21 mouse cellular contexts compared by ENCODE assay signal in the genomic region with DNA sequence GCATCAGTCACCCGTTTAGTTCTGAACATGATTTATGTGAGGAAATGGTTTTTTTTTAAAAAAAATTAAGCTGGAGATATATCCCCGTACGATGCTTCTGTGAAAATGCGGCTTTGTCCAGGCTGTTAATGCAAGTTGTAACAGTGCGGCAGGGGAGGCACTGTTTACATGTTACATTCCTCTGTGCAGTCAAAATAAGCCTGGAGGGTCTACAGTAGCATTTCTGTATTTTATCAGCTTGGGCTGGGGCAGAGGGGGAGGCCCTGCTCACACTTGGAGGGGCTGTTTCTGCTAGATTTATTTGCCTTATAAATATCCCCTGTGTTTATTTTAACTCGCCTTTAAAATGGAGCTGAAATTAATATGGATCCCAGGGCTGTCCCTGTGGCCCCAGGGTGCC. TPM values are rescaled to one million over a fixed set of nuclear protein-coding genes. Genes with fewer than 3 reads are reported as not detected.
A peak's percentile ranks its signal among the peaks of the same experiment; 100 is the strongest.
DNase-seq lines count a peak whose midpoint lies in the region; ATAC-seq and TF ChIP-seq lines count a peak whose summit lies in the region.
"Had no signal": no experiment of that assay in that cellular context is flagged by ENCODE, and none has a peak within 500 bp of the region (broad histone marks: within the 10 kb centered on the region; RNA-seq: fewer than 3 reads in every experiment).

No protein-coding gene starts in this region.

- no peak for ATAC-seq in intestine, embryonic 14.5 days (replicated peaks; ENCODE audit: low FRiP score, low TSS enrichment, low read depth)
- ATAC-seq in intestine, embryonic 16.5 days: no peak
- no peak for ATAC-seq in limb, embryonic 13.5 days (ENCODE audit: low FRiP score, low read depth)
- no peak for ATAC-seq in stomach, postnatal 0 days (ENCODE audit: low FRiP score, low TSS enrichment)
- ATAC-seq: forebrain, embryonic 16.5 days had no signal

- TF ChIP-seq CTCF in layer of hippocampus, adult 2 months (conservative IDR thresholded peaks at IDR 0.05): no peak
- no peak for TF ChIP-seq CTCF in stomach, postnatal 0 days (IDR thresholded peaks at IDR 0.05; ENCODE audit: low read depth)

- H3K27me3 ChIP-seq in intestine, embryonic 14.5 days (replicated peaks; ENCODE audit: control insufficient read depth, insufficient read depth, low read length): no peaks in the 10 kb centered on the region
- H3K27me3 ChIP-seq in intestine, embryonic 16.5 days (replicated peaks; ENCODE audit: control insufficient read depth, insufficient read depth, low read length): no peaks in the 10 kb centered on the region
- no peaks in the 10 kb centered on the region for H3K27me3 ChIP-seq in limb, embryonic 13.5 days
- H3K27me3 ChIP-seq in stomach, postnatal 0 days (ENCODE audit: control insufficient read depth, insufficient read depth, low read length): no peaks in the 10 kb centered on the region
- H3K27me3 ChIP-seq: embryonic facial prominence, embryonic 15.5 days; hindbrain, embryonic 15.5 days; liver, embryonic 12.5 days; midbrain, embryonic 12.5 days had no signal

- H3K9me3 ChIP-seq in intestine, embryonic 14.5 days (ENCODE audit: control insufficient read depth, low read length): no peaks in the 10 kb centered on the region
- H3K9me3 ChIP-seq in intestine, embryonic 16.5 days (ENCODE audit: control insufficient read depth, low read length): no peaks in the 10 kb centered on the region
- H3K9me3 ChIP-seq in limb, embryonic 13.5 days: no peaks in the 10 kb centered on the region
- H3K9me3 ChIP-seq in stomach, postnatal 0 days (ENCODE audit: control insufficient read depth, low read length): no peaks in the 10 kb centered on the region
- H3K9me3 ChIP-seq: embryonic facial prominence, embryonic 15.5 days; hindbrain, embryonic 15.5 days; liver, embryonic 12.5 days; midbrain, embryonic 12.5 days had no signal

- no peaks in the 10 kb centered on the region for H3K36me3 ChIP-seq in intestine, embryonic 14.5 days (ENCODE audit: control insufficient read depth, insufficient read depth, low read length)
- H3K36me3 ChIP-seq in intestine, embryonic 16.5 days (ENCODE audit: control insufficient read depth, insufficient read depth, low read length): no peaks in the 10 kb centered on the region
- H3K36me3 ChIP-seq in limb, embryonic 13.5 days: peaks cover 9% of the 10 kb centered on the region
- peaks cover 7% of the 10 kb centered on the region; the same call in 1 of the 2 replicates for H3K36me3 ChIP-seq in stomach, postnatal 0 days (ENCODE audit: control insufficient read depth, insufficient read depth, low read length)
- H3K36me3 ChIP-seq: embryonic facial prominence, embryonic 15.5 days had no signal

- DNase-seq in intestine, embryonic 14.5 days (ENCODE audit: low spot score): no peak
- no peak for DNase-seq in layer of hippocampus, adult 2 months (ENCODE audit: low spot score in 2 of 2)
- DNase-seq in layer of hippocampus, adult 9-10 months (ENCODE audit: low spot score): no peak
- no peak for DNase-seq in stomach, postnatal 0 days (ENCODE audit: low spot score)
- no peak for DNase-seq in cerebellum, adult 9-10 months
- DNase-seq: adrenal gland, adult 2 months; cerebellum, adult 11 months; cerebellum, postnatal 10 days; gastrocnemius, postnatal 14 days; heart, adult 2 months; kidney, adult 18-20 months; left cerebral cortex, postnatal 4 days; lung, adult 18-20 months; right cerebral cortex, postnatal 14 days had no signal

- H3K4me3 ChIP-seq in intestine, embryonic 14.5 days (ENCODE audit: low read depth, low read length): no peak overlapping the region
- H3K4me3 ChIP-seq in intestine, embryonic 16.5 days (ENCODE audit: low read length): no peak overlapping the region
- no peak overlapping the region for H3K4me3 ChIP-seq in layer of hippocampus, adult 2 months
- no peak overlapping the region for H3K4me3 ChIP-seq in limb, embryonic 13.5 days
- H3K4me3 ChIP-seq in stomach, postnatal 0 days (ENCODE audit: low read depth, low read length): no peak overlapping the region
- H3K4me3 ChIP-seq: embryonic facial prominence, embryonic 15.5 days; heart, adult 2 months; hindbrain, embryonic 15.5 days; liver, embryonic 12.5 days; midbrain, embryonic 12.5 days had no signal

- peaks cover 13% of the 10 kb centered on the region for H3K4me1 ChIP-seq in intestine, embryonic 14.5 days (replicated peaks; ENCODE audit: control insufficient read depth, insufficient read depth, low read length)
- peaks cover 7% of the 10 kb centered on the region for H3K4me1 ChIP-seq in intestine, embryonic 16.5 days (ENCODE audit: control insufficient read depth, insufficient read depth, low read length)
- peaks cover 42% of the 10 kb centered on the region for H3K4me1 ChIP-seq in limb, embryonic 13.5 days
- no peaks in the 10 kb centered on the region for H3K4me1 ChIP-seq in stomach, postnatal 0 days (replicated peaks; ENCODE audit: control insufficient read depth, insufficient read depth)
- H3K4me1 ChIP-seq: hindbrain, embryonic 15.5 days; midbrain, embryonic 12.5 days had no signal

- no peak for TF ChIP-seq EP300 in stomach, postnatal 0 days (optimal IDR thresholded peaks at IDR 0.05)

- H3K27ac ChIP-seq in intestine, embryonic 14.5 days (ENCODE audit: low read depth): peak overlapping the region; percentile 9; the same call in 1 of the 2 replicates
- H3K27ac ChIP-seq in intestine, embryonic 16.5 days (ENCODE audit: low read length): no peak overlapping the region
- H3K27ac ChIP-seq in layer of hippocampus, adult 2 months: peak overlapping the region; percentile 11; the same call in 1 of the 2 replicates
- H3K27ac ChIP-seq in limb, embryonic 13.5 days: 0 out of 2 replicates have a peak overlapping the region, but pooled peaks have one; percentile 22
- H3K27ac ChIP-seq in stomach, postnatal 0 days (replicated peaks): no peak overlapping the region
- H3K27ac ChIP-seq: heart, adult 2 months; hindbrain, embryonic 15.5 days; liver, embryonic 12.5 days; midbrain, embryonic 12.5 days had no signal

- H3K4me2 ChIP-seq in intestine, embryonic 14.5 days (ENCODE audit: low read length): no peak overlapping the region
- no peak overlapping the region for H3K4me2 ChIP-seq in intestine, embryonic 16.5 days (ENCODE audit: low read depth, low read length)
- no peak overlapping the region for H3K4me2 ChIP-seq in limb, embryonic 13.5 days (replicated peaks)
- no peak overlapping the region for H3K4me2 ChIP-seq in stomach, postnatal 0 days (replicated peaks; ENCODE audit: low read depth)
- H3K4me2 ChIP-seq: embryonic facial prominence, embryonic 15.5 days; hindbrain, embryonic 15.5 days; liver, embryonic 12.5 days; midbrain, embryonic 12.5 days had no signal

- H3K9ac ChIP-seq in intestine, embryonic 14.5 days (ENCODE audit: low read length): no peak overlapping the region
- no peak overlapping the region for H3K9ac ChIP-seq in intestine, embryonic 16.5 days (ENCODE audit: low read depth, low read length)
- no peak overlapping the region for H3K9ac ChIP-seq in limb, embryonic 13.5 days
- 0 out of 2 replicates have a peak overlapping the region, but pooled peaks have one; percentile 13 for H3K9ac ChIP-seq in stomach, postnatal 0 days (ENCODE audit: low read length)
- H3K9ac ChIP-seq: embryonic facial prominence, embryonic 15.5 days; hindbrain, embryonic 15.5 days; liver, embryonic 12.5 days; midbrain, embryonic 12.5 days had no signal

- 21% methylated on average over 6 of the region's 6 CpGs for WGBS in intestine, embryonic 14.5 days
- WGBS in intestine, embryonic 16.5 days: 43% methylated on average over 6 of the region's 6 CpGs
- WGBS in limb, embryonic 13.5 days: 34% methylated on average over 6 of the region's 6 CpGs
- WGBS in stomach, postnatal 0 days: 25% methylated on average over 6 of the region's 6 CpGs

RNA-seq across cellular contexts. Expression of a gene that starts 21.5 kb away (rescaled TPM):
- 95.4 and 95.6 TPM in 2 replicates for polyA plus RNA-seq in intestine, embryonic 14.5 days (2014; fragmentation: Nextera tagmentation; extraction: Ambion mirVana)
- polyA plus RNA-seq in intestine, embryonic 16.5 days (2015; fragmentation: Nextera tagmentation; extraction: Ambion mirVana): 109 and 110 TPM in 2 replicates
- total RNA-seq in layer of hippocampus, adult 2 months (2021): 10 to 100 TPM; 74.6 to 75.1 TPM
- 87.4 and 89.4 TPM in 2 replicates for polyA plus RNA-seq in limb, embryonic 13.5 days (2015; fragmentation: Nextera tagmentation; extraction: Ambion mirVana)
- polyA plus RNA-seq in stomach, postnatal 0 days (2015; fragmentation: Nextera tagmentation; extraction: Ambion mirVana): 95.1 and 99.6 TPM in 2 replicates

RNA-seq across cellular contexts. Expression of a gene that starts 21.9 kb away (rescaled TPM):
- 17.0 and 17.4 TPM in 2 replicates for polyA plus RNA-seq in intestine, embryonic 14.5 days (2014; fragmentation: Nextera tagmentation; extraction: Ambion mirVana)
- 28.4 and 29.8 TPM in 2 replicates for polyA plus RNA-seq in intestine, embryonic 16.5 days (2015; fragmentation: Nextera tagmentation; extraction: Ambion mirVana)
- 10 to 100 TPM; 19.7 to 21.4 TPM for total RNA-seq in layer of hippocampus, adult 2 months (2021)
- polyA plus RNA-seq in limb, embryonic 13.5 days (2015; fragmentation: Nextera tagmentation; extraction: Ambion mirVana): 19.8 and 21.3 TPM in 2 replicates
- polyA plus RNA-seq in stomach, postnatal 0 days (2015; fragmentation: Nextera tagmentation; extraction: Ambion mirVana): 16.2 and 16.8 TPM in 2 replicates

RNA-seq across cellular contexts. Expression of a gene that starts 50.4 kb away (rescaled TPM):
- polyA plus RNA-seq in intestine, embryonic 14.5 days (2014; fragmentation: Nextera tagmentation; extraction: Ambion mirVana): 16.9 and 18.6 TPM in 2 replicates
- 13.3 and 14.4 TPM in 2 replicates for polyA plus RNA-seq in intestine, embryonic 16.5 days (2015; fragmentation: Nextera tagmentation; extraction: Ambion mirVana)
- 1 to 10 TPM; 5.8 to 6.0 TPM for total RNA-seq in layer of hippocampus, adult 2 months (2021)
- polyA plus RNA-seq in limb, embryonic 13.5 days (2015; fragmentation: Nextera tagmentation; extraction: Ambion mirVana): 20.4 and 21.4 TPM in 2 replicates
- 8.3 and 9.0 TPM in 2 replicates for polyA plus RNA-seq in stomach, postnatal 0 days (2015; fragmentation: Nextera tagmentation; extraction: Ambion mirVana)

RNA-seq across cellular contexts. Expression of a gene that starts 50.6 kb away (rescaled TPM):
- 2.3 and 3.3 TPM in 2 replicates for polyA plus RNA-seq in intestine, embryonic 14.5 days (2014; fragmentation: Nextera tagmentation; extraction: Ambion mirVana)
- polyA plus RNA-seq in intestine, embryonic 16.5 days (2015; fragmentation: Nextera tagmentation; extraction: Ambion mirVana): 2.0 and 2.4 TPM in 2 replicates
- total RNA-seq in layer of hippocampus, adult 2 months (2021): 10 to 100 TPM in 1 of 2 experiments, 1 to 10 TPM in 1; 7.0 to 11.4 TPM
- polyA plus RNA-seq in limb, embryonic 13.5 days (2015; fragmentation: Nextera tagmentation; extraction: Ambion mirVana): 5.5 and 5.9 TPM in 2 replicates
- polyA plus RNA-seq in stomach, postnatal 0 days (2015; fragmentation: Nextera tagmentation; extraction: Ambion mirVana): 0.74 and 1.1 TPM in 2 replicates

Comparison
In these comparisons a context has a peak if more than half of its experiments do, and no peak if none do; other contexts are left out.
1. H3K27ac ChIP-seq: peak in intestine, embryonic 14.5 days (single experiment), layer of hippocampus, adult 2 months (single experiment) and limb, embryonic 13.5 days (single experiment); none in intestine, embryonic 16.5 days (single experiment) and stomach, postnatal 0 days (single experiment).